Mouse (Mus musculus) spleen, adult 2 months (tissue): Measurements from ENCODE around the gene Rbpms2. TPM values are rescaled to one million over a fixed set of nuclear protein-coding genes. Genes with fewer than 3 reads are reported as not detected.

Experiments used
- DNase-seq, 2 experiments: peaks; one replicate each; pipeline versions ENCODE4 v3.0.0 to v3.0.0-alpha.2; 2012 to 2021; ENCODE audit warnings: low spot score in 2 of 2, low read depth in 1 of 2
- H3K27ac ChIP-seq: fragments of 200-500 bp; 2 replicates; pipeline ENCODE4 v1.5.1; 2012; ENCODE audit warnings: low read length, inconsistent platforms; ENCODE audit not compliant: insufficient read depth
- H3K27me3 ChIP-seq: fragments of 200-500 bp; 2 replicates; pipeline ENCODE4 v1.6.1; 2012; ENCODE audit warnings: mild to moderate bottlenecking, moderate library complexity, low read length, inconsistent platforms; ENCODE audit not compliant: control insufficient read depth, insufficient read depth
- H3K36me3 ChIP-seq: fragments of 200-500 bp; 2 replicates; pipeline ENCODE4 v1.6.1; 2012; ENCODE audit warnings: mild to moderate bottlenecking, low read length, inconsistent platforms; ENCODE audit not compliant: control insufficient read depth, insufficient read depth
- H3K4me1 ChIP-seq: fragments of 200-500 bp; 2 replicates; pipeline ENCODE4 v1.6.1; 2011; ENCODE audit warnings: inconsistent platforms; ENCODE audit not compliant: control insufficient read depth, insufficient read depth, insufficient read length
- H3K4me3 ChIP-seq: fragments of 200-500 bp; 2 replicates; pipeline ENCODE4 v1.5.1; 2011; ENCODE audit warnings: mild to moderate bottlenecking, inconsistent platforms; ENCODE audit not compliant: insufficient read depth, insufficient read length; ENCODE audit errors: extremely low read depth
- CTCF ChIP-seq: fragments of 200-500 bp; IDR thresholded peaks from 2 replicates; pipeline ENCODE4 v1.5.1; 2011; ENCODE audit warnings: mild to moderate bottlenecking, inconsistent platforms; ENCODE audit not compliant: insufficient read depth, insufficient read length, insufficient replicate concordance; ENCODE audit errors: extremely low read depth
- POLR2A ChIP-seq: fragments of 200-500 bp; IDR thresholded peaks from 2 replicates; pipeline ENCODE4 v1.6.1; 2011; ENCODE audit warnings: low read depth, low read length, inconsistent platforms
- WGBS: fragments of 180-500 bp; shearing (Covaris S2); methylation state at CpG from one replicate; pipeline ENCODE4 v1.1.7; 2018; 5-methylcytosine and 5-hydroxymethylcytosine counted together
- polyA plus RNA-seq: library from polyadenylated mRNA; depleted of rRNA; stranded (reverse); fragments of >200 nt; gene quantifications from 2 replicates; pipeline ENCODE4 v1.2.3, GENCODE M21; 2012; rRNA removed

Gene Rbpms2
- polyA plus RNA-seq, 1 experiment: 13.9 TPM

DNA sequence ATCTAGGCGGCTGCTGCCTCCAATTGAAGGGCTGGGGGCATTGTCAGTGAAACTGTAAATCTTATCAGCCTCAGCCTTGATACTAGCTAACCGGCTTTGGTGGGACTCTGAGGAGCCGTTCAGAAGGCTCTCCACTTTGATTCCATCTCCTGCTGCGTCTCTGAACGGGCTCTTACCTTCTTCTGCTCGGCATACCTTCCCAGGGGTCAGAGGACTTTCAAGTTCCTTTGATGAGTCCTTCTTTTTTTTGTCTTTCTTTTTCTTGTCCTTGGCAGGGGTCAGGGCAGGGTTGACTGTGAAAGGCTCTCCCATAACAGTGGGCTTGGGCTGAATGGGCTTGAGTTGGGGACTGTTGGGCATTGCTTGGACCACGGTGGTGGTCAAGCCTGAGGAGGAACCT lies 73.8 kb downstream of the Rbpms2 start:
- Histone ChIP-seq H3K27me3 (no peaks in the 10 kb centered on the region), H3K36me3 (peaks cover 25% of the 10 kb centered on the region), H3K4me1 (no peaks in the 10 kb centered on the region), H3K4me3 (no peak overlapping the region), H3K27ac (no peak overlapping the region)
- TF ChIP-seq POLR2A: no peak
- no peak for TF ChIP-seq CTCF
- no peak for DNase-seq
- 94% methylated on average over 7 of the region's 7 CpGs for WGBS

- Histone ChIP-seq H3K4me1 (no peaks in the 10 kb centered on the region), H3K27ac (no peak overlapping the region), H3K36me3 (peaks cover 24% of the 10 kb centered on the region), H3K4me3 (no peak overlapping the region), H3K27me3 (no peaks in the 10 kb centered on the region)
- no peak for DNase-seq
- TF ChIP-seq POLR2A: no peak
- no peak for TF ChIP-seq CTCF
- 95% methylated on average over 24 of the region's 24 CpGs for WGBS
Measured at GRCm38 (mm10) chr9:65703926-65704595, 74.6 kb downstream of the Rbpms2 start.

Other genes starting within 250 kb of the Rbpms2 start
- 0.05 TPM in 2 replicates for gene Kbtbd13, start 238.0 kb upstream of the Rbpms2 start, polyA plus RNA-seq
- 4.5 and 4.8 TPM in 2 replicates for gene Rasl12, start 231.1 kb upstream of the Rbpms2 start, polyA plus RNA-seq
- not detected in 2 replicates for gene Slc51b, start 206.7 kb upstream of the Rbpms2 start, polyA plus RNA-seq
- gene Mtfmt, start 193.9 kb upstream of the Rbpms2 start, polyA plus RNA-seq: 7.8 and 9.5 TPM in 2 replicates
- gene Spg21, start 168.7 kb upstream of the Rbpms2 start, polyA plus RNA-seq: 14.1 TPM in 2 replicates
- 0.11 and 0.14 TPM in 2 replicates for gene Ankdd1a, start 109.5 kb upstream of the Rbpms2 start, polyA plus RNA-seq
- 55.8 and 61.8 TPM in 2 replicates for gene Plekho2, start 49.6 kb upstream of the Rbpms2 start, polyA plus RNA-seq
- gene Pif1, start 42.5 kb upstream of the Rbpms2 start, polyA plus RNA-seq: 4.3 and 6.4 TPM in 2 replicates
- gene Oaz2, start 38.4 kb downstream of the Rbpms2 start, polyA plus RNA-seq: 48.0 and 54.2 TPM in 2 replicates
- 3.5 and 3.8 TPM in 2 replicates for gene Zfp609, start 197.9 kb downstream of the Rbpms2 start, polyA plus RNA-seq